14 mouse cellular contexts compared by ENCODE assay signal in the genomic region with DNA sequence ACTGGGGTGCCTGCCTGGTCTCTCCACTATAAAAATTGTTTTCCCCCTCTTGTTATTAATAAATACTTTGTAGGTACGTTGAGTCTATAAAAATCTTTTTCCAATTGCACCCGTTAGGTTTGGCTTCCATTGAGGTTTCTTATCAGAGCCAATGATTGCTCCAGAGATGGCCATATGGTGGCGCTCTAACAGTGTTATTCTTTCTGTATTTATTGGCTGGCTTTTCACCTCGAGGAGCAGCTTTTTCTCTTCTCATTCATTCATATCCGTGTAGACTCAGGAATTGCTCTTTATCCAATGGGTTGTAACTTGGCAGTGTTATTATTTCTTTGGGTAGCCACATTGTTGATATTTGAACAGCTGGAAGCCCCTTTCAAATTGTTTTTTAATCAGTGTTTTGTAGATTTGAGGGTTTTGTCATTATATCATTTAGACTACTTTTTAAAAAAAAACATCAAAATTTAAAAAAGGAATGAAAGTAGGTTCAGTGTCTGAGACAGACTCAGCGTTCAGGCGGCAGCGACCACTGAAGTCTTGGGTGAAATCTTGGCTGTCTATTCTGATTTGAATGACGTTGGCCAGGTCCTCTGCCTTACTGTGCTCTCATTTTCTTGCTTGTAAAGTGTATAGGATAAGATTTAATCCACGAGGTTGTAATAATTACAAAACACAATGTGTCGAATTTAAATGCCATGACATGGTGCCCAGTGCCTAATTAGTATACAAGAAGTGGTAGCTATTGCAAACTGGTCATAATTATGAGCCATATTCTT. TPM values are rescaled to one million over a fixed set of nuclear protein-coding genes. Genes with fewer than 3 reads are reported as not detected.
DNase-seq lines count a peak whose midpoint lies in the region; ATAC-seq and TF ChIP-seq lines count a peak whose summit lies in the region.
"Had no signal": no experiment of that assay in that cellular context is flagged by ENCODE, and none has a peak within 500 bp of the region (broad histone marks: within the 10 kb centered on the region; RNA-seq: fewer than 3 reads in every experiment).

No protein-coding gene starts in this region.

- TF ChIP-seq CTCF in hindbrain, postnatal 0 days (IDR thresholded peaks at IDR 0.05; ENCODE audit: low read depth): peak; percentile 46
- peak; percentile 26; the same call in 1 of the 2 replicates for TF ChIP-seq CTCF in lung, postnatal 0 days (IDR thresholded peaks at IDR 0.05)

- no peak overlapping the region for H3K9ac ChIP-seq in hindbrain, postnatal 0 days (replicated peaks; ENCODE audit: low read length)
- H3K9ac ChIP-seq in hindbrain, embryonic 12.5 days: no peak overlapping the region
- no peak overlapping the region for H3K9ac ChIP-seq in lung, postnatal 0 days (replicated peaks; ENCODE audit: low read depth)
- H3K9ac ChIP-seq: hindbrain, embryonic 15.5 days; kidney, embryonic 15.5 days; liver, embryonic 13.5 days had no signal

- H3K27ac ChIP-seq in hindbrain, postnatal 0 days: no peak overlapping the region
- no peak overlapping the region for H3K27ac ChIP-seq in hindbrain, embryonic 12.5 days
- no peak overlapping the region for H3K27ac ChIP-seq in lung, postnatal 0 days (ENCODE audit: low read length)
- H3K27ac ChIP-seq in limb, embryonic 10.5 days: peak overlapping the region; percentile 86
- H3K27ac ChIP-seq: hindbrain, embryonic 15.5 days; kidney, embryonic 15.5 days; liver, embryonic 13.5 days had no signal

- H3K27me3 ChIP-seq in hindbrain, postnatal 0 days (ENCODE audit: insufficient read depth, low read length): no peaks in the 10 kb centered on the region
- 0 out of 2 replicates have a peak, but pooled peaks cover 3% of the 10 kb centered on the region for H3K27me3 ChIP-seq in hindbrain, embryonic 12.5 days
- no peaks in the 10 kb centered on the region for H3K27me3 ChIP-seq in lung, postnatal 0 days (replicated peaks; ENCODE audit: insufficient read depth, low read length)
- H3K27me3 ChIP-seq in limb, embryonic 10.5 days (ENCODE audit: low read depth, poor library complexity, severe bottlenecking): no peaks in the 10 kb centered on the region
- H3K27me3 ChIP-seq: hindbrain, embryonic 15.5 days; kidney, embryonic 15.5 days; liver, embryonic 13.5 days had no signal

- no peak overlapping the region for H3K4me3 ChIP-seq in hindbrain, postnatal 0 days (ENCODE audit: low read length)
- H3K4me3 ChIP-seq in hindbrain, embryonic 12.5 days: no peak overlapping the region
- H3K4me3 ChIP-seq in lung, postnatal 0 days (ENCODE audit: low read depth, low read length): no peak overlapping the region
- H3K4me3 ChIP-seq in limb, embryonic 10.5 days: no peak overlapping the region
- H3K4me3 ChIP-seq: hindbrain, embryonic 15.5 days; kidney, embryonic 15.5 days; liver, embryonic 13.5 days had no signal

- no peak overlapping the region for H3K4me2 ChIP-seq in hindbrain, postnatal 0 days (ENCODE audit: low read depth, low read length)
- no peak overlapping the region for H3K4me2 ChIP-seq in hindbrain, embryonic 12.5 days (replicated peaks)
- no peak overlapping the region for H3K4me2 ChIP-seq in lung, postnatal 0 days (replicated peaks; ENCODE audit: low read depth, low read length)
- H3K4me2 ChIP-seq: hindbrain, embryonic 15.5 days; kidney, embryonic 15.5 days; liver, embryonic 13.5 days; midbrain, embryonic 11.5 days had no signal

- TF ChIP-seq EP300 in lung, postnatal 0 days (IDR thresholded peaks at IDR 0.05): no peak

- H3K4me1 ChIP-seq in hindbrain, postnatal 0 days (ENCODE audit: insufficient read depth, low read length): no peaks in the 10 kb centered on the region
- peaks cover 6% of the 10 kb centered on the region; the same call in 1 of the 2 replicates for H3K4me1 ChIP-seq in hindbrain, embryonic 12.5 days
- no peaks in the 10 kb centered on the region for H3K4me1 ChIP-seq in lung, postnatal 0 days (ENCODE audit: insufficient read depth, low read depth, low read length)
- peaks cover 84% of the 10 kb centered on the region for H3K4me1 ChIP-seq in limb, embryonic 10.5 days
- H3K4me1 ChIP-seq: hindbrain, embryonic 15.5 days; liver, embryonic 13.5 days had no signal

- no peaks in the 10 kb centered on the region for H3K9me3 ChIP-seq in hindbrain, postnatal 0 days (ENCODE audit: low read length)
- H3K9me3 ChIP-seq in hindbrain, embryonic 12.5 days (replicated peaks): no peaks in the 10 kb centered on the region; the same call in 1 of the 2 replicates
- H3K9me3 ChIP-seq in lung, postnatal 0 days (ENCODE audit: low read length): no peaks in the 10 kb centered on the region
- H3K9me3 ChIP-seq in limb, embryonic 10.5 days (replicated peaks): no peaks in the 10 kb centered on the region
- H3K9me3 ChIP-seq: hindbrain, embryonic 15.5 days; kidney, embryonic 15.5 days; liver, embryonic 13.5 days had no signal

- H3K36me3 ChIP-seq in hindbrain, postnatal 0 days (ENCODE audit: insufficient read depth, low read length): no peaks in the 10 kb centered on the region
- H3K36me3 ChIP-seq in hindbrain, embryonic 12.5 days: no peaks in the 10 kb centered on the region
- no peaks in the 10 kb centered on the region for H3K36me3 ChIP-seq in lung, postnatal 0 days (ENCODE audit: insufficient read depth, low read length)
- no peaks in the 10 kb centered on the region for H3K36me3 ChIP-seq in limb, embryonic 10.5 days
- H3K36me3 ChIP-seq: hindbrain, embryonic 15.5 days; kidney, embryonic 15.5 days; liver, embryonic 13.5 days had no signal

- 55% methylated on average over 11 of the region's 11 CpGs for WGBS in hindbrain, postnatal 0 days
- WGBS in hindbrain, embryonic 12.5 days: 67% methylated on average over 11 of the region's 11 CpGs
- WGBS in lung, postnatal 0 days: 57% methylated on average over 11 of the region's 11 CpGs
- WGBS in limb, embryonic 10.5 days: 47% methylated on average over 11 of the region's 11 CpGs

- no peak for ATAC-seq in hindbrain, postnatal 0 days
- no peak for ATAC-seq in hindbrain, embryonic 12.5 days (ENCODE audit: low FRiP score)
- no peak for ATAC-seq in lung, postnatal 0 days

- DNase-seq in cerebellum, postnatal 10 days: peak; percentile 18 to 31
- no peak for DNase-seq in cerebellum, adult 8-10 months
- peak; percentile 60 for DNase-seq in hindbrain, postnatal 0 days (ENCODE audit: low spot score)
- DNase-seq in lung, postnatal 0 days (ENCODE audit: low spot score): no peak
- DNase-seq in lung, postnatal 14 days: no peak
- no peak for DNase-seq in limb, embryonic 10.5 days (ENCODE audit: low spot score)
- DNase-seq in frontal cortex, postnatal 36 days (ENCODE audit: low spot score in 2 of 2): no peak
- DNase-seq: adrenal gland, adult 8-10 months; cerebellum, adult 9-10 months; liver, embryonic 13.5 days had no signal

RNA-seq across cellular contexts. Expression of gene Llph, which starts 24.2 kb away (rescaled TPM):
- total RNA-seq in hindbrain, postnatal 0 days (2014; rRNA removed): 3.8 and 4.1 TPM in 2 replicates
- polyA plus RNA-seq in hindbrain, postnatal 0 days (2015; fragmentation: Nextera tagmentation; extraction: Ambion mirVana): 37.0 and 43.3 TPM in 2 replicates
- polyA plus RNA-seq in hindbrain, embryonic 12.5 days (2016; fragmentation: Nextera tagmentation; extraction: Ambion mirVana): 46.9 and 48.0 TPM in 2 replicates
- polyA plus RNA-seq in lung, postnatal 0 days (2015; fragmentation: Nextera tagmentation; extraction: Ambion mirVana): 33.4 and 35.7 TPM in 2 replicates
- polyA plus RNA-seq in limb, embryonic 10.5 days (2016; fragmentation: Nextera tagmentation; extraction: Ambion mirVana): 61.6 and 70.2 TPM in 2 replicates

RNA-seq across cellular contexts. Expression of gene Irak3, which starts 49.2 kb away (rescaled TPM):
- 0.11 TPM in 1 of 2 replicates, not detected in the other for total RNA-seq in hindbrain, postnatal 0 days (2014; rRNA removed)
- 0.32 and 0.41 TPM in 2 replicates for polyA plus RNA-seq in hindbrain, postnatal 0 days (2015; fragmentation: Nextera tagmentation; extraction: Ambion mirVana)
- 0.96 and 1.9 TPM in 2 replicates for polyA plus RNA-seq in hindbrain, embryonic 12.5 days (2016; fragmentation: Nextera tagmentation; extraction: Ambion mirVana)
- polyA plus RNA-seq in lung, postnatal 0 days (2015; fragmentation: Nextera tagmentation; extraction: Ambion mirVana): 1.6 and 1.7 TPM in 2 replicates
- 0.55 and 0.78 TPM in 2 replicates for polyA plus RNA-seq in limb, embryonic 10.5 days (2016; fragmentation: Nextera tagmentation; extraction: Ambion mirVana)

RNA-seq across cellular contexts. Expression of gene Tmbim4, which starts 49.7 kb away (rescaled TPM):
- total RNA-seq in hindbrain, postnatal 0 days (2014; rRNA removed): 67.6 and 92.7 TPM in 2 replicates
- polyA plus RNA-seq in hindbrain, postnatal 0 days (2015; fragmentation: Nextera tagmentation; extraction: Ambion mirVana): 140 and 143 TPM in 2 replicates
- 71.5 and 78.8 TPM in 2 replicates for polyA plus RNA-seq in hindbrain, embryonic 12.5 days (2016; fragmentation: Nextera tagmentation; extraction: Ambion mirVana)
- 152 and 165 TPM in 2 replicates for polyA plus RNA-seq in lung, postnatal 0 days (2015; fragmentation: Nextera tagmentation; extraction: Ambion mirVana)
- polyA plus RNA-seq in limb, embryonic 10.5 days (2016; fragmentation: Nextera tagmentation; extraction: Ambion mirVana): 74.3 and 77.6 TPM in 2 replicates

Comparison
In these comparisons a context has a peak if more than half of its experiments do, and no peak if none do; other contexts are left out.
1. DNase-seq: peak in cerebellum, postnatal 10 days (2 of 2) and hindbrain, postnatal 0 days (single experiment); none in cerebellum, adult 8-10 months (single experiment), lung, postnatal 0 days (single experiment), lung, postnatal 14 days (single experiment), limb, embryonic 10.5 days (single experiment) and frontal cortex, postnatal 36 days (0 of 2).